Mouse (Mus musculus) Patski (cell line): Measurements from ENCODE around the gene Shld2. TPM values are rescaled to one million over a fixed set of nuclear protein-coding genes. Genes with fewer than 3 reads are reported as not detected.

Experiments
- ATAC-seq: fragments of 100-300 bp; one replicate; pipeline ENCODE4 v1.8.0; 2021
- CTCF ChIA-PET: fragments of 350-600 bp; sonication (Branson Sonifier 250); formaldehyde crosslinking; loops from one replicate; lab custom pipeline; 2022; ENCODE audit warnings: inconsistent platforms; lab: Charles Lee
- POLR2A ChIA-PET: fragments of 350-600 bp; sonication (Branson Sonifier 250); formaldehyde crosslinking; loops from one replicate; lab custom pipeline; 2022; ENCODE audit warnings: antibody characterized with exemption, inconsistent platforms; lab: Charles Lee
- DNase-seq: peaks from one replicate; pipeline ENCODE4 v3.0.0-alpha.2; 2011; ENCODE audit warnings: low read depth, low spot score
- H3K27me3 ChIP-seq: fragments of 371-371 bp; one replicate; pipeline ENCODE4 v1.5.1; 2021
- CTCF ChIP-seq: fragments of 100-300 bp; IDR thresholded peaks from one replicate; pipeline ENCODE4 v1.5.1; 2021
- in situ Hi-C: fragments of 300-500 bp; cut with MboI; formaldehyde crosslinking; loops from 3 replicates; pipeline ENCODE4 v1.11.1; 2018; ENCODE audit warnings: low pct_unique_long_range_greater_than_20kb, mixed read lengths
- polyA plus RNA-seq: library from polyadenylated mRNA; unstranded; gene quantifications from one replicate; pipeline ENCODE4 v1.2.3, GENCODE M21; 2021

Shld2 gene
- polyA plus RNA-seq, 1 experiment from 2014 or later: 7.0 TPM

- ChIA-PET CTCF (interaction anchor here (1.1 to 1.8 kb wide), 5 partner anchors 9 to 150 kb away, joined by 3 to 5 read pairs (median 3); partner anchors contain the start of gene Syt15), POLR2A (no interaction called here)
- DNase-seq (no peak), ATAC-seq (no peak)
- no peak for TF ChIP-seq CTCF
- H3K27me3 ChIP-seq: no peaks in the 10 kb centered on the region
- in situ Hi-C loops: no loop called here
These were observed 102.3 kb downstream of the Shld2 start for GRCm38 (mm10) chr14:34207996-34208395.

- ChIA-PET POLR2A (no interaction called here), CTCF (no interaction called here)
- in situ Hi-C loops: no loop called here
- H3K27me3 ChIP-seq: peaks cover 12% of the 10 kb centered on the region
- DNase-seq (no peak), ATAC-seq (peak; percentile 22)
- TF ChIP-seq CTCF: no peak
These were observed 108.9 kb downstream of the Shld2 start, which contains the start of gene Gprin2 for GRCm38 (mm10) chr14:34201231-34202035. Gene Gprin2, minus strand, starts transcription at chr14:34201653.

GRCm38 (mm10) chr14:34200738-34201230 lies 109.5 kb downstream of the Shld2 start:
- in situ Hi-C loops: no loop called here
- ATAC-seq: peak; percentile 33

GRCm38 (mm10) chr14:34196706-34197105 lies 113.6 kb downstream of the Shld2 start:
- DNase-seq: no peak
- H3K27me3 ChIP-seq: peaks cover 7% of the 10 kb centered on the region
- POLR2A ChIA-PET: no interaction called here
- in situ Hi-C loops: no loop called here
- no peak for TF ChIP-seq CTCF
- CTCF ChIA-PET: no interaction called here
- ATAC-seq: no peak

More at GRCm38 (mm10) chr14:34200738-34201230, 109.5 kb downstream of the Shld2 start:
- no peak for TF ChIP-seq CTCF
- DNase-seq: no peak
- peaks cover 12% of the 10 kb centered on the region for H3K27me3 ChIP-seq
- CTCF ChIA-PET: no interaction called here
- POLR2A ChIA-PET: no interaction called here

- CTCF ChIA-PET: no interaction called here
These were observed 114.8 kb downstream of the Shld2 start for GRCm38 (mm10) chr14:34195466-34195865.

GRCm38 (mm10) chr14:34193879-34194278 lies 116.4 kb downstream of the Shld2 start:
- peaks cover 4% of the 10 kb centered on the region for H3K27me3 ChIP-seq
- ATAC-seq (no peak), DNase-seq (no peak)
- in situ Hi-C loops: no loop called here
- POLR2A ChIA-PET: no interaction called here
- TF ChIP-seq CTCF: no peak
- CTCF ChIA-PET: no interaction called here

More at GRCm38 (mm10) chr14:34195466-34195865, 114.8 kb downstream of the Shld2 start:
- in situ Hi-C loops: no loop called here
- ATAC-seq (no peak), DNase-seq (no peak)
- POLR2A ChIA-PET: no interaction called here
- peaks cover 4% of the 10 kb centered on the region for H3K27me3 ChIP-seq
- TF ChIP-seq CTCF: no peak

GRCm38 (mm10) chr14:34190361-34190760 lies 119.9 kb downstream of the Shld2 start:
- ChIA-PET CTCF (interaction anchor here (1.5 to 1.8 kb wide), 2 partner anchors 56 to 173 kb away, joined by 3 read pairs; no protein-coding TSS in a partner anchor), POLR2A (no interaction called here)
- TF ChIP-seq CTCF: no peak
- H3K27me3 ChIP-seq: peaks cover 4% of the 10 kb centered on the region
- no peak for DNase-seq
- no peak for ATAC-seq
- in situ Hi-C loops: no loop called here

GRCm38 (mm10) chr14:34188629-34189028 lies 121.7 kb downstream of the Shld2 start:
- DNase-seq: no peak
- POLR2A ChIA-PET: no interaction called here
- in situ Hi-C loops: no loop called here
- no peak for ATAC-seq
- TF ChIP-seq CTCF: no peak
- CTCF ChIA-PET: interaction anchor here (1.4 kb wide), 1 partner anchor 18 kb away, joined by 4 read pairs; no protein-coding TSS in a partner anchor
- no peaks in the 10 kb centered on the region for H3K27me3 ChIP-seq

Other genes with a start within 250 kb of the Shld2 start
- gene Anxa8, start 224.5 kb downstream of the Shld2 start, polyA plus RNA-seq: 4.5 TPM
- 1.1 TPM for gene A630023A22Rik, start 207.7 kb downstream of the Shld2 start, polyA plus RNA-seq
- gene Npy4r, start 158.0 kb downstream of the Shld2 start, polyA plus RNA-seq: 0.08 TPM
- gene Gprin2, start 108.8 kb downstream of the Shld2 start, polyA plus RNA-seq: 0.33 TPM
- gene Syt15, start 90.9 kb downstream of the Shld2 start, polyA plus RNA-seq: 0.03 TPM
- gene Glud1, start 234 bp upstream of the Shld2 start, polyA plus RNA-seq: 263 TPM
- gene Fam25c, start 44.9 kb upstream of the Shld2 start, polyA plus RNA-seq: not detected
- not detected for gene Sncg, start 64.3 kb upstream of the Shld2 start, polyA plus RNA-seq
- gene Mmrn2, start 65.0 kb upstream of the Shld2 start, polyA plus RNA-seq: 0.04 TPM
- 53.2 TPM for gene Bmpr1a, start 192.8 kb upstream of the Shld2 start, polyA plus RNA-seq
- not detected for gene 9230112D13Rik, start 212.3 kb upstream of the Shld2 start, polyA plus RNA-seq